Mouse (Mus musculus): ENCODE measurements around the gene Ldhd. TPM values are rescaled to one million over a fixed set of nuclear protein-coding genes. Genes with fewer than 3 reads are reported as not detected.

Gene Ldhd
- total and polyA plus RNA-seq, 2 experiments from 2014 or later = 1.5 to 2.7 TPM

GRCm38 (mm10) chr8:111591176-111591575, 39.0 kb downstream of the Ldhd start:
- Histone ChIP-seq H3K9ac (replicated peaks; ENCODE audit: low read depth, low read length) (no peak overlapping the region), H3K36me3 (replicated peaks; ENCODE audit: control insufficient read depth, insufficient read depth, low read length) (0 out of 2 replicates have a peak, but pooled peaks cover 7% of the 10 kb centered on the region), H3K4me2 (ENCODE audit: low read depth, low read length) (no peak overlapping the region), H3K27me3 (ENCODE audit: control insufficient read depth, insufficient read depth, low read length) (no peaks in the 10 kb centered on the region), H3K9me3 (replicated peaks; ENCODE audit: control insufficient read depth, low read length) (no peaks in the 10 kb centered on the region), H3K4me3 (ENCODE audit: low read depth, low read length) (no peak overlapping the region), H3K27ac (ENCODE audit: low read depth) (no peak overlapping the region), H3K4me1 (ENCODE audit: control insufficient read depth, insufficient read depth) (peaks cover 45% of the 10 kb centered on the region)
- DNase-seq (ENCODE audit: low spot score) = no peak
- TF ChIP-seq EP300 (IDR thresholded peaks at IDR 0.05; ENCODE audit: low read depth) = no peak
- no peak for TF ChIP-seq CTCF (IDR thresholded peaks at IDR 0.05; ENCODE audit: low read depth)
- no peak for ATAC-seq (ENCODE audit: insufficient read depth, low read depth)

GRCm38 (mm10) chr8:111590214-111590613, 40.0 kb downstream of the Ldhd start:
- DNase-seq (ENCODE audit: low spot score) (no peak), ATAC-seq (ENCODE audit: insufficient read depth, low read depth) (no peak)
- Histone ChIP-seq H3K27me3 (ENCODE audit: control insufficient read depth, insufficient read depth, low read length) (no peaks in the 10 kb centered on the region), H3K27ac (ENCODE audit: low read depth) (no peak overlapping the region), H3K4me3 (ENCODE audit: low read depth, low read length) (no peak overlapping the region), H3K4me2 (ENCODE audit: low read depth, low read length) (no peak overlapping the region), H3K9ac (replicated peaks; ENCODE audit: low read depth, low read length) (no peak overlapping the region), H3K36me3 (replicated peaks; ENCODE audit: control insufficient read depth, insufficient read depth, low read length) (0 out of 2 replicates have a peak, but pooled peaks cover 7% of the 10 kb centered on the region), H3K9me3 (replicated peaks; ENCODE audit: control insufficient read depth, low read length) (no peaks in the 10 kb centered on the region), H3K4me1 (ENCODE audit: control insufficient read depth, insufficient read depth) (peaks cover 36% of the 10 kb centered on the region)
- TF ChIP-seq EP300 (IDR thresholded peaks at IDR 0.05; ENCODE audit: low read depth) (no peak), CTCF (IDR thresholded peaks at IDR 0.05; ENCODE audit: low read depth) (no peak)
- 73% methylated on average over 3 of the region's 3 CpGs for WGBS

- Histone ChIP-seq H3K36me3 (replicated peaks; ENCODE audit: control insufficient read depth, insufficient read depth, low read length) (0 out of 2 replicates have a peak, but pooled peaks cover 7% of the 10 kb centered on the region), H3K9me3 (replicated peaks; ENCODE audit: control insufficient read depth, low read length) (no peaks in the 10 kb centered on the region), H3K27me3 (ENCODE audit: control insufficient read depth, insufficient read depth, low read length) (no peaks in the 10 kb centered on the region), H3K4me1 (ENCODE audit: control insufficient read depth, insufficient read depth) (peaks cover 17% of the 10 kb centered on the region), H3K4me3 (ENCODE audit: low read depth, low read length) (no peak overlapping the region), H3K4me2 (ENCODE audit: low read depth, low read length) (no peak overlapping the region), H3K27ac (ENCODE audit: low read depth) (no peak overlapping the region), H3K9ac (replicated peaks; ENCODE audit: low read depth, low read length) (no peak overlapping the region)
- ATAC-seq (ENCODE audit: insufficient read depth, low read depth) = no peak
- WGBS = 80% methylated on average over 2 of the region's 2 CpGs
- no peak for DNase-seq (ENCODE audit: low spot score)
- TF ChIP-seq CTCF (IDR thresholded peaks at IDR 0.05; ENCODE audit: low read depth) (no peak), EP300 (IDR thresholded peaks at IDR 0.05; ENCODE audit: low read depth) (no peak)
Observed at GRCm38 (mm10) chr8:111588336-111588735, 41.8 kb downstream of the Ldhd start.

GRCm38 (mm10) chr8:111587545-111588094, 42.6 kb downstream of the Ldhd start:
- no peak overlapping the region for H3K27ac ChIP-seq (ENCODE audit: low read depth)
- no peak for ATAC-seq (ENCODE audit: insufficient read depth, low read depth)

GRCm38 (mm10) chr8:111584946-111585345, 45.2 kb downstream of the Ldhd start:
- Histone ChIP-seq H3K9ac (replicated peaks; ENCODE audit: low read depth, low read length) (no peak overlapping the region), H3K4me3 (ENCODE audit: low read depth, low read length) (no peak overlapping the region), H3K27me3 (ENCODE audit: control insufficient read depth, insufficient read depth, low read length) (no peaks in the 10 kb centered on the region), H3K4me1 (ENCODE audit: control insufficient read depth, insufficient read depth) (no peaks in the 10 kb centered on the region), H3K4me2 (ENCODE audit: low read depth, low read length) (no peak overlapping the region), H3K9me3 (replicated peaks; ENCODE audit: control insufficient read depth, low read length) (no peaks in the 10 kb centered on the region), H3K36me3 (replicated peaks; ENCODE audit: control insufficient read depth, insufficient read depth, low read length) (no peaks in the 10 kb centered on the region), H3K27ac (ENCODE audit: low read depth) (no peak overlapping the region)
- ATAC-seq (ENCODE audit: insufficient read depth, low read depth) (no peak), DNase-seq (ENCODE audit: low spot score) (no peak)
- TF ChIP-seq EP300 (IDR thresholded peaks at IDR 0.05; ENCODE audit: low read depth) (no peak), CTCF (IDR thresholded peaks at IDR 0.05; ENCODE audit: low read depth) (no peak)
- 88% methylated on average over 3 of the region's 3 CpGs for WGBS

More at GRCm38 (mm10) chr8:111587545-111588094, 42.6 kb downstream of the Ldhd start:
- H3K4me2 ChIP-seq (ENCODE audit: low read depth, low read length) = no peak overlapping the region
- H3K36me3 ChIP-seq (replicated peaks; ENCODE audit: control insufficient read depth, insufficient read depth, low read length) = 0 out of 2 replicates have a peak, but pooled peaks cover 7% of the 10 kb centered on the region
- H3K9ac ChIP-seq (replicated peaks; ENCODE audit: low read depth, low read length) = no peak overlapping the region
- H3K4me3 ChIP-seq (ENCODE audit: low read depth, low read length) = no peak overlapping the region
- TF ChIP-seq CTCF (IDR thresholded peaks at IDR 0.05; ENCODE audit: low read depth) = no peak
- no peak for TF ChIP-seq EP300 (IDR thresholded peaks at IDR 0.05; ENCODE audit: low read depth)
- H3K4me1 ChIP-seq (ENCODE audit: control insufficient read depth, insufficient read depth) = peaks cover 10% of the 10 kb centered on the region
- DNase-seq (ENCODE audit: low spot score) = no peak
- H3K27me3 ChIP-seq (ENCODE audit: control insufficient read depth, insufficient read depth, low read length) = no peaks in the 10 kb centered on the region
- H3K9me3 ChIP-seq (replicated peaks; ENCODE audit: control insufficient read depth, low read length) = no peaks in the 10 kb centered on the region
- WGBS = 74% methylated on average over 1 of the region's 1 CpGs

GRCm38 (mm10) chr8:111582386-111582785, 47.8 kb downstream of the Ldhd start:
- Histone ChIP-seq H3K9ac (replicated peaks; ENCODE audit: low read depth, low read length) (no peak overlapping the region), H3K9me3 (replicated peaks; ENCODE audit: control insufficient read depth, low read length) (no peaks in the 10 kb centered on the region), H3K4me1 (ENCODE audit: control insufficient read depth, insufficient read depth) (no peaks in the 10 kb centered on the region), H3K4me2 (ENCODE audit: low read depth, low read length) (no peak overlapping the region), H3K27ac (ENCODE audit: low read depth) (no peak overlapping the region), H3K4me3 (ENCODE audit: low read depth, low read length) (no peak overlapping the region), H3K36me3 (replicated peaks; ENCODE audit: control insufficient read depth, insufficient read depth, low read length) (0 out of 2 replicates have a peak, but pooled peaks cover 9% of the 10 kb centered on the region), H3K27me3 (ENCODE audit: control insufficient read depth, insufficient read depth, low read length) (no peaks in the 10 kb centered on the region)
- DNase-seq (ENCODE audit: low spot score) (no peak), ATAC-seq (ENCODE audit: insufficient read depth, low read depth) (no peak)
- 86% methylated on average over 3 of the region's 3 CpGs for WGBS
- TF ChIP-seq CTCF (IDR thresholded peaks at IDR 0.05; ENCODE audit: low read depth) (no peak), EP300 (IDR thresholded peaks at IDR 0.05; ENCODE audit: low read depth) (no peak)

Data from heart, postnatal 0 days (tissue).